Mouse (Mus musculus) spleen, adult 10 weeks (tissue): ENCODE measurements around the gene Rpl23. TPM values are rescaled to one million over a fixed set of nuclear protein-coding genes. Genes with fewer than 3 reads are reported as not detected.

Source experiments
- polyA plus RNA-seq: library from polyadenylated mRNA; stranded (reverse); fragments of 350-450 nt; fragmentation: Illumina TruSeq; extraction: RNeasy Lipid Tissue Mini Kit (QIAGEN cat#74804); gene quantifications from one replicate; pipeline ENCODE4 v1.2.3, GENCODE M21; 2015; ENCODE audit warnings: low replicate concordance; ENCODE audit not compliant: insufficient read depth

Rpl23 gene
- polyA plus RNA-seq, result 3,596 TPM

GRCm38 (mm10) chr11:97781832-97782563, at the start of gene Rpl23:
Rpl23 (minus strand) TSS chr11:97782437.

DNA sequence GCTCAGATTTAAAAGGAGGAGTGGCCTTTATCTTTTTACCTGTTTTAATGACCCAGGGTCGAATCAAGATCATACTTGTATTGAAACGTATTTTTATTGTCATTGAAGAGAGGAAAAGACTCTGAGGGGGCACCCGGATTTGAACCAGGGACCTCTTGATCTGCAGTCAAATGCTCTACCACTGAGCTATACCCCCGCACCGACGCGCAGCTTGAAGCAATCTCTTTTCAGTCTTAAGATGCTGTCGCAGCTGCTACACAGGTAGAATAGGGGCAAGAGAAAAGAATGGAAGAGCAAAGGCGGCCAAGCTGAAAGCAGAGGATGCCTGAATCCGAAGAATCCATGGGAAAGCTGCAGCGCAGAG, 16.5 kb upstream of the Rpl23 start, which contains the start of gene Lasp1:
Lasp1 (plus strand) TSS at position 219 of the 364 bp plus-strand sequence.

DNA sequence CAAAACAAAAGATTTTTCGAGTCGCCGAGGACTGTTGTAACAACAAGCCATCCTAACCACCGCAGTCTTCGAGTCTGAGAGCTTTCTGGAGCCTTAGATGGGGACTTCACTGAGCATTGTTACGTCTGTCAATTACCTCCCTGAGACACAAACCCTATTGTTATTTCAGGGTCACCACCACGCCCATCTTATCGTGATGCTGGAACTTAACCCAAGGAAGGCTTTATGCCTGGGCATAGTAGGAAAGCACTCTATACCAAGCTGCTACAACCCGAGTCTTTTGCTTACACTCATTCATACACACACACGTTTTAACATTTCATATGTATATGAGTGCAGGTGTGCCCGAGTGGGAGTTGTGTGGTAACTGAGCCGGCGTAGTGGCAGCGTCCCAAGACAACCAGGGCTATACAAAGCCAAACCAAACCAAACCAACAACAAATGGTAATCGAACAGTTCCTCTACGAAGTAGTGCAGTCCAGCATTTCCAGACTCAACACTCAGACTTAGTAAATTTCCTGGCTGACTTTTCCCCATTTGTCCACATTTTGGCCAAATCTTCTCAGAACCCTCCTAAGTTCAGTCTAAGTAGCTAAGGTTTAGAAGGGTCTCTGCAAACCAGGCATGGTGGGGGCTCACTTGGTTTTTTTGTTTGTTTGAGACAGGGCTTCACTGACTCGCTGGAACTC, 6.3 kb downstream of the Rpl23 start, which contains the start of gene 1700001P01Rik:
1700001P01Rik (minus strand) TSS at position 111 of the 689 bp plus-strand sequence.

GRCm38 (mm10) chr11:97766154-97766881, 15.9 kb downstream of the Rpl23 start, which contains the start of gene Cwc25:
Cwc25 (minus strand) TSS chr11:97766556.

GRCm38 (mm10) chr11:97744063-97744717, 38.0 kb downstream of the Rpl23 start, which contains the start of gene Pip4k2b:
Pip4k2b (minus strand) TSS chr11:97744704.

Other genes with a start within 250 kb of the Rpl23 start
- gene Srcin1, start 206.3 kb downstream of the Rpl23 start, polyA plus RNA-seq, result 0.03 TPM
- 1.9 TPM for gene Epop, start 152.7 kb downstream of the Rpl23 start, polyA plus RNA-seq
- gene Mllt6, start 119.0 kb downstream of the Rpl23 start, polyA plus RNA-seq, result 52.9 TPM
- gene Cisd3, start 96.6 kb downstream of the Rpl23 start, polyA plus RNA-seq, result 24.5 TPM
- gene Pcgf2, start 81.9 kb downstream of the Rpl23 start, polyA plus RNA-seq, result 5.1 TPM
- gene Psmb3, start 79.0 kb downstream of the Rpl23 start, polyA plus RNA-seq, result 107 TPM
- gene Pip4k2b, start 37.7 kb downstream of the Rpl23 start, polyA plus RNA-seq, result 44.5 TPM
- gene Cwc25, start 15.9 kb downstream of the Rpl23 start, polyA plus RNA-seq, result 19.0 TPM
- gene 1700001P01Rik, start 6.5 kb downstream of the Rpl23 start, polyA plus RNA-seq, result not detected
- 75.7 TPM for gene Lasp1, start 16.6 kb upstream of the Rpl23 start, polyA plus RNA-seq
- gene B230217C12Rik, start 58.3 kb upstream of the Rpl23 start, polyA plus RNA-seq, result 6.1 TPM
- gene Fbxo47, start 101.7 kb upstream of the Rpl23 start, polyA plus RNA-seq, result 2.1 TPM
- 3.3 TPM for gene Plxdc1, start 204.0 kb upstream of the Rpl23 start, polyA plus RNA-seq
- gene Arl5c, start 213.7 kb upstream of the Rpl23 start, polyA plus RNA-seq, result 88.7 TPM
- gene Cacnb1, start 240.6 kb upstream of the Rpl23 start, polyA plus RNA-seq, result 2.7 TPM
- gene Rpl19, start 244.3 kb upstream of the Rpl23 start, polyA plus RNA-seq, result 1,635 TPM